Mouse (Mus musculus): ENCODE results near the gene Car1. TPM values are rescaled to one million over a fixed set of nuclear protein-coding genes. Genes with fewer than 3 reads are reported as not detected.

Car1 gene
- total and polyA plus RNA-seq, 3 experiments: 1,720 to 6,361 (median 4,374) TPM

DNA sequence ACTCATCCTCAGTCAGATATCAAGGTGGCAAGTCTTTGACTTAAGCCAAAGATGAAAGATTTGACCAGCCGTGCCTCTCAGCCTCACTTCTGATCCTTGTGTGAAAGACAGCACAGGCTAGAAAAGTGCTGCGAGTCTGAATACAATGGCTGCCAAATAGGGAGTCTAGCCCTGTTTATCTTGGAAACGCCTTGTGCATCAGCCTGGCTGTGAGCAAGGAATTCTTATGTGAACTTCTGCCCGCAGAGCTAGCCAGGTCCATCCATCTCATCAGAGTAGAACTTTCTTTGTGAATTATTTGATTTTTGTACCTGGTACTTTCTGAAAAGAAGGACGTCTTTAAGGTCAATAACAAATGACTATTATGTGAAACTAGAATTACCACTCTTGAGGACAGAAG is 45.8 kb upstream of the Car1 start:
- no peak for DNase-seq (ENCODE audit: low read depth, low spot score)
- Histone ChIP-seq H3K36me3 (ENCODE audit: control insufficient read depth in 1 of 2, insufficient read depth in 2 of 2, low read length in 2 of 2) (no peaks in the 10 kb centered on the region), H3K27me3 (ENCODE audit: control insufficient read depth in 1 of 2, insufficient read depth in 2 of 2, low read length in 2 of 2) (no peaks in the 10 kb centered on the region), H3K9me3 (replicated peaks; ENCODE audit: insufficient read depth, low read length) (no peaks in the 10 kb centered on the region), H3K9ac (ENCODE audit: control insufficient read depth, low read depth, low read length, poor library complexity, severe bottlenecking) (no peak overlapping the region), H3K4me1 (ENCODE audit: control insufficient read depth in 1 of 2, insufficient read depth in 2 of 2, low read length in 2 of 2) (no peaks in the 10 kb centered on the region), H3K27ac (ENCODE audit: control insufficient read depth, low read depth, low read length) (no peak overlapping the region), H3K4me3 (ENCODE audit: control insufficient read depth in 1 of 2, insufficient read depth in 1 of 2, low read depth in 2 of 2, low read length in 2 of 2) (no peak overlapping the region), H3K79me2 (ENCODE audit: control insufficient read depth, insufficient read depth, low read length, poor library complexity) (no peaks in the 10 kb centered on the region)
- TF ChIP-seq SIN3A (IDR thresholded peaks at IDR 0.05; ENCODE audit: low read length) (no peak), ZMIZ1 (IDR thresholded peaks at IDR 0.05; ENCODE audit: low read depth, low read length) (no peak), MAZ (IDR thresholded peaks at IDR 0.05; ENCODE audit: low read depth, low read length) (no peak), TAL1 (IDR thresholded peaks at IDR 0.05; ENCODE audit: low read length) (no peak), TCF12 (IDR thresholded peaks at IDR 0.05; ENCODE audit: low read depth, low read length) (no peak), RCOR1 (IDR thresholded peaks at IDR 0.05; ENCODE audit: low read depth, low read length) (no peak), E2F4 (IDR thresholded peaks at IDR 0.05; ENCODE audit: borderline replicate concordance, low read depth, low read length) (no peak), GATA1 (IDR thresholded peaks at IDR 0.05; ENCODE audit: low read depth, low read length) (no peak), USF2 (IDR thresholded peaks at IDR 0.05; ENCODE audit: borderline replicate concordance in 1 of 2, insufficient read depth in 1 of 2, low read depth in 1 of 2, low read length in 2 of 2) (no peak), UBTF (IDR thresholded peaks at IDR 0.05; ENCODE audit: borderline replicate concordance, insufficient read depth, low read depth, low read length) (no peak), HCFC1 (IDR thresholded peaks at IDR 0.05; ENCODE audit: low read depth, low read length) (no peak), EP300 (IDR thresholded peaks at IDR 0.05; ENCODE audit: low read depth in 1 of 2, low read length in 2 of 2) (no peak), NRF1 (IDR thresholded peaks at IDR 0.05; ENCODE audit: insufficient read depth, low read depth, low read length, poor library complexity, severe bottlenecking) (no peak), RAD21 (IDR thresholded peaks at IDR 0.05; ENCODE audit: low read depth, low read length) (no peak), ZNF384 (IDR thresholded peaks at IDR 0.05; ENCODE audit: low read depth, low read length) (no peak), MAX (IDR thresholded peaks at IDR 0.05; ENCODE audit: low read length) (no peak)

- TF ChIP-seq TCF12 (IDR thresholded peaks at IDR 0.05; ENCODE audit: low read depth, low read length): no peak
- no peak for TF ChIP-seq JUND (IDR thresholded peaks at IDR 0.05; ENCODE audit: low read depth, low read length)
- TF ChIP-seq MAFK (IDR thresholded peaks at IDR 0.05; ENCODE audit: borderline replicate concordance, low read depth, low read length): no peak
- no peak for TF ChIP-seq MXI1 (IDR thresholded peaks at IDR 0.05; ENCODE audit: low read depth, low read length)
- no peak for TF ChIP-seq ZMIZ1 (IDR thresholded peaks at IDR 0.05; ENCODE audit: low read depth, low read length)
- TF ChIP-seq ELF1 (IDR thresholded peaks at IDR 0.05; ENCODE audit: low read depth, low read length): no peak
- TF ChIP-seq CHD2 (IDR thresholded peaks at IDR 0.05; ENCODE audit: low read length): no peak
- no peak for TF ChIP-seq RCOR1 (IDR thresholded peaks at IDR 0.05; ENCODE audit: low read depth, low read length)
- TF ChIP-seq ETS1 (IDR thresholded peaks at IDR 0.05; ENCODE audit: low read depth, low read length): no peak
- no peak for TF ChIP-seq SIN3A (IDR thresholded peaks at IDR 0.05; ENCODE audit: low read length)
- TF ChIP-seq BHLHE40 (IDR thresholded peaks at IDR 0.05; ENCODE audit: borderline replicate concordance, low read depth, low read length): no peak
- TF ChIP-seq MEF2A (IDR thresholded peaks at IDR 0.05; ENCODE audit: extremely low read depth, insufficient replicate concordance, low read depth, low read length, poor library complexity, severe bottlenecking): no peak
- no peak for TF ChIP-seq MYB (IDR thresholded peaks at IDR 0.05; ENCODE audit: low read depth, low read length)
- TF ChIP-seq POLR2AphosphoS5 (IDR thresholded peaks at IDR 0.05; ENCODE audit: borderline replicate concordance, low read depth, low read length): no peak
- no peak for TF ChIP-seq GATA1 (IDR thresholded peaks at IDR 0.05; ENCODE audit: low read depth, low read length)
- no peak for TF ChIP-seq KAT2A (conservative IDR thresholded peaks at IDR 0.05; ENCODE audit: low read depth, low read length)
- TF ChIP-seq POLR2AphosphoS2 (IDR thresholded peaks at IDR 0.05; ENCODE audit: low read length): no peak
- TF ChIP-seq ZNF384 (IDR thresholded peaks at IDR 0.05; ENCODE audit: low read depth, low read length): no peak
- no peak for TF ChIP-seq USF2 (IDR thresholded peaks at IDR 0.05; ENCODE audit: borderline replicate concordance in 1 of 2, insufficient read depth in 1 of 2, low read depth in 1 of 2, low read length in 2 of 2)
- TF ChIP-seq ZKSCAN1 (IDR thresholded peaks at IDR 0.05; ENCODE audit: low read depth, low read length): no peak
- no peaks in the 10 kb centered on the region for H3K4me1 ChIP-seq (ENCODE audit: control insufficient read depth in 1 of 2, insufficient read depth in 2 of 2, low read length in 2 of 2)
- no peak overlapping the region for H3K9ac ChIP-seq (ENCODE audit: control insufficient read depth, low read depth, low read length, poor library complexity, severe bottlenecking)
- no peaks in the 10 kb centered on the region for H3K27me3 ChIP-seq (ENCODE audit: control insufficient read depth in 1 of 2, insufficient read depth in 2 of 2, low read length in 2 of 2)
- H3K27ac ChIP-seq (ENCODE audit: control insufficient read depth, low read depth, low read length): no peak overlapping the region
- no peaks in the 10 kb centered on the region for H3K79me2 ChIP-seq (ENCODE audit: control insufficient read depth, insufficient read depth, low read length, poor library complexity)
- no peak for DNase-seq (ENCODE audit: low read depth, low spot score)
- H3K36me3 ChIP-seq (ENCODE audit: control insufficient read depth in 1 of 2, insufficient read depth in 2 of 2, low read length in 2 of 2): no peaks in the 10 kb centered on the region
- H3K9me3 ChIP-seq (replicated peaks; ENCODE audit: insufficient read depth, low read length): no peaks in the 10 kb centered on the region
- no peak overlapping the region for H3K4me3 ChIP-seq (ENCODE audit: control insufficient read depth in 1 of 2, insufficient read depth in 1 of 2, low read depth in 2 of 2, low read length in 2 of 2)
Observed at GRCm38 (mm10) chr3:14848587-14849254, 40.6 kb upstream of the Car1 start.
